Mouse (Mus musculus): ENCODE data around the gene Kmt2c.

GRCm38 (mm10) chr5:25475789-25476188 is 22.8 kb downstream of the Kmt2c start:
- no peak for TF ChIP-seq TAL1 (IDR thresholded peaks at IDR 0.05; ENCODE audit: low read length)
- TF ChIP-seq GATA1 (IDR thresholded peaks at IDR 0.05; ENCODE audit: low read length) = no peak
